Mouse (Mus musculus): ENCODE results near the gene Zmiz1. TPM values are rescaled to one million over a fixed set of nuclear protein-coding genes. Genes with fewer than 3 reads are reported as not detected.
A peak's percentile ranks its signal among the peaks of the same experiment; 100 is the strongest.

Gene Zmiz1
- polyA plus RNA-seq, 1 experiment from 2014 or later = 21.2 TPM

DNA sequence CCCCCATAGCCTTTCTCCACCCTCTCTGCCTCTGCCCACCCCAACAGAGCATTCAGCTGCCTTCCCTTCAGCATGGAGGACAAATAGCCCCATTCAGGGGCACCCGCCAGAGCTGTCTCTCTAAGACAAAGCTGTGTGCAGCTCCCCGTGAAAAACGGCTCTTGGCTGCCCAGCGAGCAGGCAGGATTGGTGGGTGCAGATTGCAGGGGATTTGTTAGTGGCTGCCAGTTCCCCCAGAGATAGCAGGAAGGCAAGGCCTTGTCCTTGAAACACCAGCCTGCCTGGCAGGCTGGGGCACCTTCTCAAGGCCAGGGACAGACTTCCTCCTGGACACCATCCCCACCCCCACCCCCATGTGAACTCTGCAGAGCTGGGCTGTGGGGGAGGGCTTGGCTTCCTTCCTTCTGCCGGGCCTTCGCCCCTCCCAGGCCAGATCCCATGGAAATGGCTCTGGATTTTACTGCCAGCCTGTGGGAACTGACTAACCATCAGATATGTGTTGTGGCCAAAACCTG is 128.6 kb downstream of the Zmiz1 start:
- peak overlapping the region; percentile 8; the same call in 1 of the 2 replicates for H3K4me2 ChIP-seq (ENCODE audit: low read depth, low read length)
- 9% methylated on average over 6 of the region's 6 CpGs for WGBS

DNA sequence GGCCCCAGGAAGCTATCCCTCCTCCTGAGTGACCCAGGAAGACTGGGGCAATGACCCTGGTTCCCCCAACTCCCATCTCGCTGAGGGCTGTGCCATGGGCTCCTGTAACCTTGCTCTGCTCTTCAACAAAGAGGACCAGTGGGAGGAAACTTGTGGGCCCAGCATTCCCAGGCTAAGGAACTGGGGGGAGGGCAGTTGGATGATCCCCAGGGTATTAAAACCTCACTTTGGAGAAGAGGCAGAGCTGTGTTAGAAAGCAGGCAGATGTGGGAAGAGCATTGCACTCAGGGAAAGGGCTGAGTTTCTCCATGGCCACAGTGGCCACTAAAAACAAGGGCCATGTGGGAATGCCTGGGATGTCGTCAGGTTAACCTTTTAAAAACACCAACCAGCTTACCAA is 129.2 kb downstream of the Zmiz1 start:
- 54% methylated on average over 2 of the region's 2 CpGs for WGBS
- Histone ChIP-seq H3K27me3 (replicated peaks; ENCODE audit: control insufficient read depth, insufficient read depth, low read length) (no peaks in the 10 kb centered on the region), H3K36me3 (ENCODE audit: control insufficient read depth, insufficient read depth, low read length) (no peaks in the 10 kb centered on the region), H3K27ac (ENCODE audit: low read length) (peak overlapping the region; percentile 88), H3K4me2 (ENCODE audit: low read depth, low read length) (0 out of 2 replicates have a peak overlapping the region, but pooled peaks have one; percentile 8), H3K9ac (ENCODE audit: low read depth, low read length) (peak overlapping the region; percentile 50), H3K4me1 (ENCODE audit: control insufficient read depth, insufficient read depth, low read length) (peaks cover 61% of the 10 kb centered on the region), H3K9me3 (ENCODE audit: control insufficient read depth, low read length) (no peaks in the 10 kb centered on the region), H3K4me3 (ENCODE audit: low read length) (no peak overlapping the region)
- no peak for ATAC-seq

More for the DNA sequence above, 128.6 kb downstream of the Zmiz1 start:
- Histone ChIP-seq H3K9ac (ENCODE audit: low read depth, low read length) (peak overlapping the region; percentile 50), H3K27ac (ENCODE audit: low read length) (peak overlapping the region; percentile 88), H3K4me1 (ENCODE audit: control insufficient read depth, insufficient read depth, low read length) (peaks cover 61% of the 10 kb centered on the region), H3K36me3 (ENCODE audit: control insufficient read depth, insufficient read depth, low read length) (no peaks in the 10 kb centered on the region), H3K9me3 (ENCODE audit: control insufficient read depth, low read length) (no peaks in the 10 kb centered on the region), H3K4me3 (ENCODE audit: low read length) (no peak overlapping the region), H3K27me3 (replicated peaks; ENCODE audit: control insufficient read depth, insufficient read depth, low read length) (no peaks in the 10 kb centered on the region)
- peak; percentile 66 for ATAC-seq

- H3K27ac ChIP-seq (ENCODE audit: low read length) = peak overlapping the region; percentile 3; the same call in 1 of the 2 replicates
- peaks cover 69% of the 10 kb centered on the region for H3K4me1 ChIP-seq (ENCODE audit: control insufficient read depth, insufficient read depth, low read length)
- no peaks in the 10 kb centered on the region for H3K9me3 ChIP-seq (ENCODE audit: control insufficient read depth, low read length)
Observed at GRCm38 (mm10) chr14:25588946-25589937, 130.3 kb downstream of the Zmiz1 start.

DNA sequence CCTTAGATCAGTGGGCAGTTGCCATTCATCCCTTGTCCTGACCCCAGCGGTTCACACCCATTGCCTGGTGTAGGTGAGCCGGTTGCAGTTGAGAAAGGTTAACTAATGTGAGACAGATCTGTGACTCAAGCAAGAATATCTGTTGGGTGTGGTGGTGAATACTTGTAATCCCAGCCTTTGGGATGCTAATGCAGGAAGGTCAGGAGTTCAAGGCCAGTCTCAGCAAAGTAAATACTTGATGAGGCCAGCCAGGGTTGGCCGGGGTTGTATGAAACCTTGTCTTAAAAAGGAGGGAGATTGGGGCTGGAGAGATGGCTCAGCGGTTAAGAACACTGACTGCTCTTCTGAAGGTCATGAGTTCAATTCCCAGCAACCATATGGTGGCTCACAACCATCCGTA is 132.0 kb downstream of the Zmiz1 start:
- Histone ChIP-seq H3K4me2 (ENCODE audit: low read depth, low read length) (no peak overlapping the region), H3K4me1 (ENCODE audit: control insufficient read depth, insufficient read depth, low read length) (peaks cover 61% of the 10 kb centered on the region), H3K9ac (ENCODE audit: low read depth, low read length) (no peak overlapping the region), H3K27me3 (replicated peaks; ENCODE audit: control insufficient read depth, insufficient read depth, low read length) (no peaks in the 10 kb centered on the region), H3K36me3 (ENCODE audit: control insufficient read depth, insufficient read depth, low read length) (no peaks in the 10 kb centered on the region), H3K4me3 (ENCODE audit: low read length) (no peak overlapping the region), H3K9me3 (ENCODE audit: control insufficient read depth, low read length) (no peaks in the 10 kb centered on the region), H3K27ac (ENCODE audit: low read length) (no peak overlapping the region)
- no peak for ATAC-seq
- WGBS = 42% methylated on average over 4 of the region's 5 CpGs

More at GRCm38 (mm10) chr14:25588946-25589937, 130.3 kb downstream of the Zmiz1 start:
- no peaks in the 10 kb centered on the region for H3K27me3 ChIP-seq (replicated peaks; ENCODE audit: control insufficient read depth, insufficient read depth, low read length)
- H3K4me2 ChIP-seq (ENCODE audit: low read depth, low read length) = no peak overlapping the region
- ATAC-seq = no peak
- H3K36me3 ChIP-seq (ENCODE audit: control insufficient read depth, insufficient read depth, low read length) = no peaks in the 10 kb centered on the region
- no peak overlapping the region for H3K9ac ChIP-seq (ENCODE audit: low read depth, low read length)
- H3K4me3 ChIP-seq (ENCODE audit: low read length) = no peak overlapping the region
- WGBS = 58% methylated on average over 16 of the region's 16 CpGs

DNA sequence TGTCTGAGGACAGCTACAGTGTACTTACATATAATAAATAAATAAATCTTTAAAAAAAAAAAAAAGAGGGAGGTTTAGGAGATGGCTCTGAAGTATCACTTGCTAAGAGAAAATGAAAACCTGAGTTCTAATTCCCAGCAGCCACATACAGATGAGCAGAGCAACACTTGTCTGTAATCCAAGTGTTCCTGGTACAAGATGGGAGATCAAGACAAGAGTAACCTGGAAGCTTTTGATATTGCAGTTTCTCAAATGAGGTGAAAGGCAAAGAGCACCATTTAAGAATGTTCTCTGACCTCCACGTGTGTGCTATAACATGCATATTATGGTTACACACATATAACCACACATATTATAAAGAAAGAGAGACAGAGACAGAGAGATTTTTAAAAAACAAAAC is 132.4 kb downstream of the Zmiz1 start:
- no peaks in the 10 kb centered on the region for H3K27me3 ChIP-seq (replicated peaks; ENCODE audit: control insufficient read depth, insufficient read depth, low read length)
- no peaks in the 10 kb centered on the region for H3K36me3 ChIP-seq (ENCODE audit: control insufficient read depth, insufficient read depth, low read length)
- H3K27ac ChIP-seq (ENCODE audit: low read length) = no peak overlapping the region
- H3K9me3 ChIP-seq (ENCODE audit: control insufficient read depth, low read length) = no peaks in the 10 kb centered on the region
- H3K9ac ChIP-seq (ENCODE audit: low read depth, low read length) = no peak overlapping the region
- WGBS = 92% methylated on average over 1 of the region's 1 CpGs
- ATAC-seq = no peak
- peaks cover 57% of the 10 kb centered on the region for H3K4me1 ChIP-seq (ENCODE audit: control insufficient read depth, insufficient read depth, low read length)
- H3K4me3 ChIP-seq (ENCODE audit: low read length) = no peak overlapping the region
- no peak overlapping the region for H3K4me2 ChIP-seq (ENCODE audit: low read depth, low read length)

GRCm38 (mm10) chr14:25592522-25592921 is 133.5 kb downstream of the Zmiz1 start:
- H3K9ac ChIP-seq (ENCODE audit: low read depth, low read length) = no peak overlapping the region
- 61% methylated on average over 6 of the region's 6 CpGs for WGBS
- H3K9me3 ChIP-seq (ENCODE audit: control insufficient read depth, low read length) = no peaks in the 10 kb centered on the region
- H3K4me3 ChIP-seq (ENCODE audit: low read length) = no peak overlapping the region
- H3K36me3 ChIP-seq (ENCODE audit: control insufficient read depth, insufficient read depth, low read length) = no peaks in the 10 kb centered on the region
- H3K4me2 ChIP-seq (ENCODE audit: low read depth, low read length) = no peak overlapping the region
- no peak for ATAC-seq
- H3K4me1 ChIP-seq (ENCODE audit: control insufficient read depth, insufficient read depth, low read length) = peaks cover 46% of the 10 kb centered on the region
- no peak overlapping the region for H3K27ac ChIP-seq (ENCODE audit: low read length)
- no peaks in the 10 kb centered on the region for H3K27me3 ChIP-seq (replicated peaks; ENCODE audit: control insufficient read depth, insufficient read depth, low read length)

DNA sequence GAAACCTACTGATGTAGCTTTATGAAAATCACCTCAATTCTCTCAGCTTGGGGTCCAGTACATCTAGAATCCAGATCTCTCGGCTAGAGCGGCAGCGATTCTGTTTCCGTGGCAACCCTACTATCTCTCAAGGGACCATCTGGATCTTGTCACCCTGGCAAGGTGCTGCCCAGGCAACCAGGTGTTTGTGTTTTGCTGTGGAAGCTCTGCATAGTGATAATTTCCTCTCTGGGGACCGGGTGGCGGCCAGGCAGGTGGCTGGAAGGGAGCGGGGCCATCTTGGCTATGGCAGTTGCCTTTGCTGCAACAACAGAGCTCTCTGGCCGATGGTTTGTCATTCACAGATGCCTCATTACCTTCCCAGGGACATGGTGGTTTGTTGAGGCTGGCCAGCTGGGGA is 134.9 kb downstream of the Zmiz1 start:
- no peaks in the 10 kb centered on the region for H3K27me3 ChIP-seq (replicated peaks; ENCODE audit: control insufficient read depth, insufficient read depth, low read length)
- H3K36me3 ChIP-seq (ENCODE audit: control insufficient read depth, insufficient read depth, low read length) = no peaks in the 10 kb centered on the region
- WGBS = 59% methylated on average over 8 of the region's 8 CpGs
- H3K9me3 ChIP-seq (ENCODE audit: control insufficient read depth, low read length) = no peaks in the 10 kb centered on the region
- no peak overlapping the region for H3K4me2 ChIP-seq (ENCODE audit: low read depth, low read length)
- no peak overlapping the region for H3K9ac ChIP-seq (ENCODE audit: low read depth, low read length)
- H3K4me3 ChIP-seq (ENCODE audit: low read length) = no peak overlapping the region
- peak overlapping the region; percentile 48; the same call in 1 of the 2 replicates for H3K27ac ChIP-seq (ENCODE audit: low read length)
- peaks cover 34% of the 10 kb centered on the region for H3K4me1 ChIP-seq (ENCODE audit: control insufficient read depth, insufficient read depth, low read length)
- ATAC-seq = no peak

- Histone ChIP-seq H3K27ac (ENCODE audit: low read length) (peak overlapping the region; percentile 48; the same call in 1 of the 2 replicates), H3K27me3 (replicated peaks; ENCODE audit: control insufficient read depth, insufficient read depth, low read length) (no peaks in the 10 kb centered on the region), H3K9me3 (ENCODE audit: control insufficient read depth, low read length) (no peaks in the 10 kb centered on the region), H3K9ac (ENCODE audit: low read depth, low read length) (peak overlapping the region; percentile 24; the same call in 1 of the 2 replicates), H3K4me2 (ENCODE audit: low read depth, low read length) (no peak overlapping the region), H3K36me3 (ENCODE audit: control insufficient read depth, insufficient read depth, low read length) (no peaks in the 10 kb centered on the region), H3K4me3 (ENCODE audit: low read length) (no peak overlapping the region), H3K4me1 (ENCODE audit: control insufficient read depth, insufficient read depth, low read length) (peaks cover 28% of the 10 kb centered on the region)
- WGBS = 69% methylated on average over 4 of the region's 4 CpGs
- ATAC-seq = 0 out of 2 replicates have a peak, but pooled peaks have one; percentile 32
Observed at GRCm38 (mm10) chr14:25594611-25595010, 135.6 kb downstream of the Zmiz1 start.

- H3K4me3 ChIP-seq (ENCODE audit: low read length) = no peak overlapping the region
- H3K9me3 ChIP-seq (ENCODE audit: control insufficient read depth, low read length) = no peaks in the 10 kb centered on the region
- WGBS = 87% methylated on average over 6 of the region's 6 CpGs
- H3K27ac ChIP-seq (ENCODE audit: low read length) = no peak overlapping the region
- H3K36me3 ChIP-seq (ENCODE audit: control insufficient read depth, insufficient read depth, low read length) = no peaks in the 10 kb centered on the region
- no peak for ATAC-seq
- peaks cover 35% of the 10 kb centered on the region for H3K4me1 ChIP-seq (ENCODE audit: control insufficient read depth, insufficient read depth, low read length)
- H3K4me2 ChIP-seq (ENCODE audit: low read depth, low read length) = no peak overlapping the region
- H3K9ac ChIP-seq (ENCODE audit: low read depth, low read length) = no peak overlapping the region
- no peaks in the 10 kb centered on the region for H3K27me3 ChIP-seq (replicated peaks; ENCODE audit: control insufficient read depth, insufficient read depth, low read length)
Observed at GRCm38 (mm10) chr14:25598960-25599359, 140.0 kb downstream of the Zmiz1 start.
